Mouse (Mus musculus) embryonic facial prominence, embryonic 14.5 days (tissue): ENCODE results near the gene AU022252. TPM values are rescaled to one million over a fixed set of nuclear protein-coding genes. Genes with fewer than 3 reads are reported as not detected.

Source experiments
- ATAC-seq: fragments of 200-750 bp; cut with Nextera tagmentation; 2 replicates; pipeline ENCODE4 v1.8.0; 2017; ENCODE audit warnings: low read depth, moderate number of reproducible peaks, moderate TSS enrichment
- DNase-seq: peaks from one replicate; pipeline ENCODE4 v3.0.0-alpha.2; 2015; ENCODE audit warnings: low spot score
- H3K27ac ChIP-seq: fragments of 300-500 bp; sonication (generic); replicated peaks from 2 replicates; pipeline ENCODE4 v1.5.1; 2014; ENCODE audit warnings: low read depth, mild to moderate bottlenecking, low read length, moderate library complexity
- H3K27me3 ChIP-seq: fragments of 300-500 bp; sonication (generic); replicated peaks from 2 replicates; pipeline ENCODE4 v1.6.1; 2014; ENCODE audit warnings: low read length; ENCODE audit not compliant: control insufficient read depth, insufficient read depth
- H3K36me3 ChIP-seq: fragments of 300-500 bp; sonication (generic); 2 replicates; pipeline ENCODE4 v1.6.1; 2014; ENCODE audit warnings: low read length, mixed read lengths; ENCODE audit not compliant: control insufficient read depth, insufficient read depth
- H3K4me1 ChIP-seq: fragments of 300-500 bp; sonication (generic); 2 replicates; pipeline ENCODE4 v1.6.1; 2014; ENCODE audit warnings: antibody characterized with exemption, low read length; ENCODE audit not compliant: control insufficient read depth, insufficient read depth
- H3K4me2 ChIP-seq: fragments of 300-500 bp; sonication (generic); 2 replicates; pipeline ENCODE4 v1.6.1; 2014; ENCODE audit warnings: low read depth, mild to moderate bottlenecking, low read length, moderate library complexity, mixed read lengths
- H3K4me3 ChIP-seq: fragments of 300-500 bp; sonication (generic); 2 replicates; pipeline ENCODE4 v1.5.1; 2014; ENCODE audit warnings: low read depth, mild to moderate bottlenecking, low read length
- H3K9ac ChIP-seq: fragments of 300-500 bp; sonication (generic); 2 replicates; pipeline ENCODE4 v1.6.1; 2014; ENCODE audit warnings: low read depth, mild to moderate bottlenecking, low read length, moderate library complexity, mixed read lengths
- H3K9me3 ChIP-seq: fragments of 300-500 bp; sonication (generic); 2 replicates; pipeline ENCODE4 v1.6.1; 2016; ENCODE audit warnings: low read length; ENCODE audit not compliant: control insufficient read depth
- WGBS: fragments of 180-500 bp; shearing (Covaris S2); extraction: QIAGEN DNeasy Blood & Tissue Kit; methylation state at CpG from one replicate; pipeline ENCODE4 v1.1.7; 2014; 5-methylcytosine and 5-hydroxymethylcytosine counted together
- polyA plus RNA-seq: library from polyadenylated mRNA; unstranded; fragments of >200 nt; fragmentation: Nextera tagmentation; extraction: Ambion mirVana; gene quantifications from 2 replicates; pipeline ENCODE4 v1.2.1, GENCODE M21; 2014

Gene AU022252
- polyA plus RNA-seq, 1 experiment from 2014 or later: 28.1 TPM

DNA sequence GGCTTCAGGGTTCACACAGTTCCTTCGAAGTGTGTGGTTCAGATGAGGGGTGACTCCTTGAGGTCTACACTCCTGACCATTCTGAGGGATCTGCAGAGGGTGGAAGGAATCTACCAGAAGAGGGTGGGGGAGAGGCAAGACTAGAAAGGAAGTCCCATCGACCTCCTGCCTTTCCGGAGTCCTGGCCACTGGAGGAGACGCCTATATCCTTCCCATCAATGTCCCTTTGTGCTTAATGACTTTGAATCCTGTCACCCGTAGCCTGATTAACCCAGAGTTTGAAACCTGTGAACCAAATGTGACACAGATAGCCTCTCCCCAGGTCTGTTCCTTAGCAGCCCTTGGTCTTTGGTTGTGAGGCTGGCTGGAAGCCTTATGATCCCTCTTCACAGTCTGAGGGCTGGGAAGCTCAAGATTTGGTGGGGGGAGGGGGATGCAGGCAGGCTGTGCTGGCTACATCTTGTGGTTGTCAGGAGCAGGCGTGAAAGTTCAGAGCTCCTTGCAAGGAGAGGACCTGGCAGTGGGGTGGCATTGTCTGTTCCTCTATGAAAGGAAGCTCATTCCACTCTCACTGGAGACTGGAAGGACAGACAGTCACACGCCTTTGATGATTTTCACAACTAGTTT lies 28.7 kb upstream of the AU022252 start:
- H3K27ac ChIP-seq: no peak overlapping the region
- H3K4me1 ChIP-seq: no peaks in the 10 kb centered on the region
- no peak for DNase-seq
- H3K9me3 ChIP-seq: no peaks in the 10 kb centered on the region
- 57% methylated on average over 7 of the region's 7 CpGs for WGBS
- H3K4me3 ChIP-seq: no peak overlapping the region
- H3K27me3 ChIP-seq: no peaks in the 10 kb centered on the region
- no peak overlapping the region for H3K4me2 ChIP-seq
- H3K9ac ChIP-seq: no peak overlapping the region
- ATAC-seq: no peak
- no peaks in the 10 kb centered on the region for H3K36me3 ChIP-seq

DNA sequence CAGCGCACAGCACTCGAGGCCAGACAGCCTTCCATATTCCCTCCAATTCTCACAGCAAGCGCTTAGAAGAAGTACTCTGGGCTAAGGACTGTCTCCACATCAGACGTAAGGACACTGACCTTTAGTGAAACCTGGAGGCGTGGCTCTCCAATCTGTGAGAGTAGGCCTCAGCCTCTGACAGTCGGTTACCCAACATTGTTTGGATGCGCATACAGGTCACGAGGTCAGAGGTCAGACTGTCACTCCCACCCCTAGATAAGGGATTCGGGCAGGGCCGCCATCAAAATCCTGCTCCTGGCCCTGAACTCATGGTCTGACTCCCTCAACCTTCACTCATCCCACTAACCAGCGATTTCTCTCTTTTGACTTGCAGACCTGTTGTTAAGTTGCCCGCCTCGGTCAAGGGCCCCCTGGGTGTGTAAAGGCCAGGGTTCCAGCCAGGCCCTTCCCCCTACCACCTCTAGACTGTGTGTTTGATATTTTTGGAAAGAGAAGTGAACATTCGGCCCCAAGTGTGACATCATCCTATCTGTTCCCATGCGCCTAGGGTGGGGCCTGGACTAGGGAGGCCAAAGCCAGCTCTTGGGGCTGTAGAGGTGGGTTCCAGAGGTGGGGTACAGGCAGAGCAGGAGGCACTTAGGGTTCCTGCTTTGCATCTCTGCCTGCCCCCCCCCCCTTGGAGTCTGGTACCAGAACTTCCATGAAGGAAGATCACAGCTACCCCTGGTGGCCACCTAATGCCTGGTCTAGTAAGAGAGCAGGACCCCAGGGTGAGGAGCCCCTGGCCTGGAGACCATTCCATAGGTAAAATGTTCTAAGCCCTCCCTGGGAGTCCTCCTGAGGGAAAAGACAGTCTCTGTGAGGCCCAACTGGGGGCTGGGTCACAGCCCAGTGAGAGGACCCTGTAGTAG lies 27.1 kb upstream of the AU022252 start:
- Histone ChIP-seq H3K27ac (no peak overlapping the region), H3K9me3 (no peaks in the 10 kb centered on the region), H3K4me1 (no peaks in the 10 kb centered on the region), H3K27me3 (no peaks in the 10 kb centered on the region), H3K36me3 (no peaks in the 10 kb centered on the region), H3K9ac (no peak overlapping the region), H3K4me2 (no peak overlapping the region), H3K4me3 (no peak overlapping the region)
- DNase-seq (no peak), ATAC-seq (no peak)
- WGBS: 83% methylated on average over 15 of the region's 15 CpGs

DNA sequence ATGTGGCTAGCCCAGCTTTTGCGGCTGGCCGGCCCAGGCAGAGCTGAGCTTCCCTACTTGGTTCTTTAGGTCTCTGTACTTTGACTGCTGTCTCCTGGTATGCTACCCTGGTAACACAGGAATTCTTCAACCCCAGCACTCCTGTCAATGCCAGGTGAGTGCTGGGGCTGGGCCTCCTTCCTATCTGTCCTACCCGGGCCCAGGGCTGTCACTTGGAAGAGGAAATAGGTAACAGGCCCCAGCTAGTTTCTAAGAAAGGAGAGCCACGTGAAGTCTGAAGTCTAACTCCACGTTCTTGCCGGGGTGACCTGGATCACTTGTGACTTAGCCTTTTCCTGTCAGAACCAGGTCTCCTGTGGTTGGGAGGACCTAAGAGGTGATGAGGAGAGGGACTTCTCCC lies 24.6 kb upstream of the AU022252 start:
- Histone ChIP-seq H3K4me1 (peaks cover 8% of the 10 kb centered on the region), H3K9me3 (no peaks in the 10 kb centered on the region), H3K27me3 (no peaks in the 10 kb centered on the region), H3K4me2 (no peak overlapping the region), H3K36me3 (no peaks in the 10 kb centered on the region), H3K9ac (no peak overlapping the region), H3K4me3 (no peak overlapping the region), H3K27ac (no peak overlapping the region)
- 66% methylated on average over 6 of the region's 6 CpGs for WGBS
- DNase-seq (no peak), ATAC-seq (no peak)

DNA sequence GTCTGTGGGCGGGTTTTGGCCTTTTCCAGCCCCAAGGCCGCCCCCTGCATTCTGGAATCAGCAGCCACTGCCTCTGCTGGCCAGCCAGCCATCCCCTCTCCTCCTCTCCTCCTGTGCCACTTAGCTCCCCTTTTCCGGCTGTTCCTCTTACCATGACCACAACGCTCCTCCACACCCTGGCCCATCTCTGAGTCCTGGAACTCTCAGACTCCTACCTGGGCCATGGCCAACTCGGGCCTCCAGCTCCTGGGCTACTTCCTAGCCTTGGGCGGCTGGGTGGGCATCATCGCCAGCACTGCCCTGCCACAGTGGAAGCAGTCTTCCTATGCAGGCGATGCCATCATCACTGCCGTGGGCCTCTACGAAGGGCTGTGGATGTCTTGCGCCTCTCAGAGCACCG lies 22.8 kb upstream of the AU022252 start, which contains the start of gene Cldn19:
Cldn19 (plus strand) TSS at position 64 of the 400 bp plus-strand sequence.
- H3K9me3 ChIP-seq: no peaks in the 10 kb centered on the region
- peak within 1 kb of the TSS; percentile 42; the same call in 1 of the 2 replicates for H3K9ac ChIP-seq
- H3K36me3 ChIP-seq: no peaks in the 10 kb centered on the region
- WGBS: 81% methylated on average over 10 of the region's 12 CpGs
- H3K4me3 ChIP-seq: no peak within 1 kb of the TSS
- peaks cover 8% of the 10 kb centered on the region for H3K4me1 ChIP-seq
- ATAC-seq: no peak
- H3K27me3 ChIP-seq: no peaks in the 10 kb centered on the region
- 0 out of 2 replicates have a peak within 1 kb of the TSS, but pooled peaks have one; percentile 4 for H3K4me2 ChIP-seq
- peak within 1 kb of the TSS; percentile 65 for H3K27ac ChIP-seq
- DNase-seq: no peak

DNA sequence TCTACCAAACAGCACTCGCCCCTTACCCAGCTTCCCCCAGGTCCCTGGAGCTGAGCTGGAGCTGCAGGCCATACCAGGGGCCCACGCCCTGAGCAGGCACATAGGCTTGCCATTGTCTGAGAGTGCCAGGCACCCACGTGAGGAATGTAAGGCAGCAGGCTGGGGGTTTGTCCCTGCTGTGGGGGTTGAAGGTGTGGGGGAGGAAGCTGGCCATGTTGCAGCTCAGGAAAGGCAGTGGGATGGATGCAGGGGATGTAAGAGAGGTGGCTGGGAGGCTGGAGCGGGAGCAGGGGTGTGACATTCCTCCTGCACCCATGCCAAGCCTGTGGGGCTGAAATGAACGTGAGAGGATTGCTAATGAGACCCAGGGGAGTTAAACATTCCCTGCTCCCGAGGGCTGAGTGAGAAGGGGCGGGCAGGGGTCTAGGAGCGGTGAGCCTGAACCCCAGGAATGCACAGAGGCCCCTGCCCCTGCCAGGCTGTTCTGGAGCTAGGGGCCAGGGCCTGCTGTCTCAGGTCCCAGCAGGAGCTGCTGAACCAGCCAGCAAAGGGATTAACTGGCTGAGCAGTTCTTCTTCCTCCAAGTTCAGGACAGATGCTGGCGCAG lies 21.6 kb upstream of the AU022252 start:
- Histone ChIP-seq H3K4me2 (0 out of 2 replicates have a peak overlapping the region, but pooled peaks have one; percentile 4), H3K27ac (peak overlapping the region; percentile 65), H3K4me1 (peaks cover 8% of the 10 kb centered on the region), H3K4me3 (no peak overlapping the region), H3K27me3 (no peaks in the 10 kb centered on the region), H3K9me3 (no peaks in the 10 kb centered on the region), H3K36me3 (no peaks in the 10 kb centered on the region), H3K9ac (peak overlapping the region; percentile 42; the same call in 1 of the 2 replicates)
- ATAC-seq (peak; percentile 69), DNase-seq (peak; percentile 46)
- WGBS: 29% methylated on average over 9 of the region's 9 CpGs

DNA sequence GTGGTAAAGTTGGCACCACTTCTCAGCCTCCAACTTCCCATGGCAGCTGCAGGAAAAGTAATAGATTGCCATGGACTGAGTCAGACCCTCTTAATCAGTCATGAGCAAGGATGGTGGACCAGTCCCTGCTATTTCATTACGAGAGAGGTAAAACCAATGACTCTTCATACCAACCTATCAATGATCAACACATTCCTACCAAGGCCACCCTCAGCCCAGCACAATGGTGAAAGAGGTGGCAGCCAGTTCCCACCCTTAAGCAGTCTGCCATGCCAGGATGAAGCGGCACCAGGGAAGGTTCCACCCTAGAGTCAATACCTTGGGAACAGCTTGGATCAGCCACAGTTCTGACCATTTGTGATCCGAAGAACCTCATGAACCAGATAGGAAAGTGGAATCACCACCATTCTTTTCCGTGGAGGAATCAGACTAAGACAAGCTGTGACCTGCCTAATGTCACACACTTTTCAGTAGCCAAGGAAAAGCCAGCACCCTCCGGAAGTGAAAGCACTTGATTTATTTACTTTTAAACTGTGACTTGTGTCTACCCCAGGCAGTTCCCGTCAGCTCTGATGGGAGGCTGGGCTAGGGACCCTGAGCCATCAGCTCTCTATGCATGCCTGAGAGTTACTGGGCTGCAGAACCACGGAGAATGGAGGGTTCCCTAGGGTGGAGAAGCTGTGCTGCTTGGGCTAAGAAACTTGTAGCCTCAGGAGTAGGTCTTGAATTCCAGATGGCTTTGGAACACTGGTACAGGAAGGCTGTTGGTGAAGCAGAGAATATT lies 19.7 kb upstream of the AU022252 start:
- Histone ChIP-seq H3K4me3 (no peak overlapping the region), H3K9ac (no peak overlapping the region), H3K27ac (no peak overlapping the region), H3K4me2 (no peak overlapping the region), H3K36me3 (peaks cover 11% of the 10 kb centered on the region), H3K27me3 (no peaks in the 10 kb centered on the region), H3K4me1 (peaks cover 8% of the 10 kb centered on the region), H3K9me3 (no peaks in the 10 kb centered on the region)
- no peak for ATAC-seq
- WGBS: 58% methylated on average over 7 of the region's 7 CpGs
- DNase-seq: no peak

DNA sequence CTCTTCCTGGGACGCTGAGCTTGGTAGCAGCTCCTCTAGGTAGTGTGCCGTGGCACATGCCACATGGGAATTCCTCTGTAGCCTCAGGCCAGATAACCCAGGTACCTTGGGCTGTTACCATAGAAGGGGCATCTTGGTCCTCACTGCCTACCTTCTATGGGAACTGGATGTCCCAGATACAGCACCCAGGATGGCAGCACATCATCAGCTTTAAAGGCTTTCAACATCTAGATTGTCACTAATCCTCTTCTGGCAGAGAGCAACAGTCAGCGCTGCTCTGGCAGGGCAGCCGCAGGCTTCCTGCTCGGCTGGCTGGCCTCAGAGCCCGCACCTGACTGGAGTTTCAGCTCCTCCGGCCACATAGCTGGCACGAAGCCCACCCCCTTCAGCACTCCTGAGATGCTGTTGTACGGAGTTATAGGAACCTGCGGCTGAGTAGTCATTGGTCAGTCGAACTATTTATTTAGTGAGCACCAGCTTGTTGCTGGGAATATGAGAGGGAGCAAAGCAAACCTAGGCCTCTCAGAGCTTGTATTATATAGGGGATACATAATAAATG lies 16.0 kb upstream of the AU022252 start:
- ATAC-seq (no peak), DNase-seq (no peak)
- H3K36me3 ChIP-seq: peaks cover 47% of the 10 kb centered on the region
- H3K9me3 ChIP-seq: no peaks in the 10 kb centered on the region
- no peak overlapping the region for H3K4me2 ChIP-seq
- no peak overlapping the region for H3K9ac ChIP-seq
- H3K4me3 ChIP-seq: no peak overlapping the region
- no peaks in the 10 kb centered on the region for H3K4me1 ChIP-seq
- WGBS: 72% methylated on average over 11 of the region's 11 CpGs
- H3K27me3 ChIP-seq: no peaks in the 10 kb centered on the region
- no peak overlapping the region for H3K27ac ChIP-seq
